Mouse (Mus musculus): Measurements from ENCODE around the gene Hmga1. TPM values are rescaled to one million over a fixed set of nuclear protein-coding genes. Genes with fewer than 3 reads are reported as not detected.

Hmga1 gene
- polyA plus RNA-seq (2017; shearing (Covaris generic)), result 10 to 100 TPM; 37.3 to 69.6 (median 41.9) TPM

GRCm38 (mm10) chr17:27556315-27557011 is at the start of gene Hmga1:
Hmga1 (plus strand) TSS chr17:27556497.
- peak; percentile 67 for ATAC-seq

DNA sequence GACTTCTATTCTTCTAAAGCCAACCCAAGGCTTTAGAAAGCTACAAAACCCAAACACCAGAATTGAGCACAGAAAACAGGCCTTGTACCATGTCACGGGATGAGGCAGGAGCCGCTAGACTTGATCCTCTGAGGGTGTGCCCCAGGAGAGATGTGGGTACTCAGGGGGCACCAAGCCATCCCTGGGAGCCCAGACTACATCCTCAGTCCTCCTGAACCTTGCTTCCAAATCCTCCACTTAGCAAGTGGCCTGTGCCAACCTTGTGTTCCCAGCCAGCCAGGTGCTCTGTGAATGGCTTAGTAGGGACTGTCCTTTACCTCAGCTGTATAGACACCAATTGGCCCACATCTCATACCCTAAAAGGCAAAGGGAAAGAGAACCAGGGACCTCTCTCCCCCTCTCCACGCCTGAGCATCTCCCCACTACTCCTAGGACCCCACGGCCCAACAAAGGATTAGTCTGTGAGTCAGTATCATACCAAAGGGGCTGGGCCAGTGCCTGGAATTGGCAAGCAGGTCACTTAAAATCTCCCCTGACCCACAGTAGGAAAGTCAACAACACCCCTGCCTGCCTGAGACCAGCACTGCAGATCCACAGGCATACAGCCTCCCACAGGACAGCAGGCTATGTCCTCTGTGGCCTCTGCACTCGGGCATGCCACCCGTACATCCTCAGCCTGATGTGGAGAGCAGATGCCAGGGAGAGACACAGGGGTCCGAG is 49.3 kb upstream of the Hmga1 start:
- ATAC-seq, result no peak

DNA sequence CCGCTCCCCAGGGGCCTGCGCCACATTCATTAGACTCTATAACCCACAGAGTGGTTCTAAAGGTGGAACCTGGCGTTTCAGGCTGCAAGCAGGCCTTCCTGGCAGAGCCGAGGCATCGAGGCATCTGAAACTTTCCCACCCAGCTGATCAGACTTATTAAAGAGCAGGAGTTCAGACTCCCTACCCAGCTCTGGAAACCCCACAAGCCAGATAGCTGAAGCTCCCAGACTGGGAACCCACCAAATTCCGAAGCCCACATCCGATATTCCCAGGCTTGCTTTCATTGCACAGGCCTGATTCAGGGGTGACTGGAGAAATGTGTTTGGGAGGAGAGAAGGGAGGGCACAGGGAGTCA is 48.7 kb upstream of the Hmga1 start:
- no peak for ATAC-seq

- no peak for ATAC-seq
Measured at GRCm38 (mm10) chr17:27508002-27508401, 48.3 kb upstream of the Hmga1 start.

GRCm38 (mm10) chr17:27508513-27508912 is 47.8 kb upstream of the Hmga1 start:
- no peak for ATAC-seq

DNA sequence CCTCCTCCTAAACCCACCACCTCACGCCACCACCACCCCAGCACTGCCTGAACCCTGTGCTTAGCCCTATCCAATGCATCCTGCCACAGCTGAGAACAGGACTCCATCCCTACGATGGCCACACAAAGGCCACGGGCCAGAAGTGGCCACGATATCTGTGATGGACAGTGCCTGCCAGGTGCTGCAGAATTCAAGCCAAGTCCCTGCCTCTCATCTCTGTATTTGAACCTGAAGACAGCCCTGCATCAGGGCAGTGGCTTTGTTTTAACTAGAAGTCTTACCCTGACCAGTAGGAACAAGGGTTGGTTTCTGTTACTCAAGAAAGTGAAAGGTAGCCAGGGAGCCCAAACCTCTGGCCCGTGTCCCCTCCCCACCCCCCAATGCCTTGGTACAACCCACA is 47.2 kb upstream of the Hmga1 start:
- no peak for ATAC-seq

GRCm38 (mm10) chr17:27510258-27511124 is 45.8 kb upstream of the Hmga1 start:
- ATAC-seq, result no peak

DNA sequence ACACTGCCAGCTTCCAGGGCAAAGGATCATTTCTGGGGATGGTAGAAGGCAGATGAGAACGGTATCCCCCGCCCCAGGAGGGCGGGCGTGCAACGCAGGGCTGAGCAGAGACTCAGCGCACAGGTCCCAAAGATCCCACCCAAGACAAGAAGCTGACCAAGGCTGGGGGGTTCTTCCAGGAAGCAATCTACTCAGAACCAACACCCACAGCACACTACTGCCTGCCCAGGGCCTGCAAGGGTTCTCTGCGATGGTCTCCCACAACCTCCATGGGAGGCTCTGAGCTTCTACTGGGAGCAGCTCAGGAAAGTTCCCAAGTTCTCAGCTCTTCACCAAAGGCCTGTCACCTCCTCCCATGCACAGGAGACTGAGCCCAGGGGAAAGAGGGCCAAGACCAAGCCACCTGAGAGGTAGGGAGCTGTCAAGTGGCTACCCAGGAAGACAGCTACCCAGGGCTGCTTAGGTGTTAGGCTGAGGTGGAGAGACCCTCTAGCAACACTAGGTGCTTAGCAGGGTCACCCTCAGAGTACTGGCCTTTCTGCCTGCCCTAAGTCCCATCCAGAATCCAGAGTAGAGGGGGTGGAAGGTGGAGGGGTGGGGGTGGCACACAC is 45.1 kb upstream of the Hmga1 start:
- ATAC-seq, result no peak

DNA sequence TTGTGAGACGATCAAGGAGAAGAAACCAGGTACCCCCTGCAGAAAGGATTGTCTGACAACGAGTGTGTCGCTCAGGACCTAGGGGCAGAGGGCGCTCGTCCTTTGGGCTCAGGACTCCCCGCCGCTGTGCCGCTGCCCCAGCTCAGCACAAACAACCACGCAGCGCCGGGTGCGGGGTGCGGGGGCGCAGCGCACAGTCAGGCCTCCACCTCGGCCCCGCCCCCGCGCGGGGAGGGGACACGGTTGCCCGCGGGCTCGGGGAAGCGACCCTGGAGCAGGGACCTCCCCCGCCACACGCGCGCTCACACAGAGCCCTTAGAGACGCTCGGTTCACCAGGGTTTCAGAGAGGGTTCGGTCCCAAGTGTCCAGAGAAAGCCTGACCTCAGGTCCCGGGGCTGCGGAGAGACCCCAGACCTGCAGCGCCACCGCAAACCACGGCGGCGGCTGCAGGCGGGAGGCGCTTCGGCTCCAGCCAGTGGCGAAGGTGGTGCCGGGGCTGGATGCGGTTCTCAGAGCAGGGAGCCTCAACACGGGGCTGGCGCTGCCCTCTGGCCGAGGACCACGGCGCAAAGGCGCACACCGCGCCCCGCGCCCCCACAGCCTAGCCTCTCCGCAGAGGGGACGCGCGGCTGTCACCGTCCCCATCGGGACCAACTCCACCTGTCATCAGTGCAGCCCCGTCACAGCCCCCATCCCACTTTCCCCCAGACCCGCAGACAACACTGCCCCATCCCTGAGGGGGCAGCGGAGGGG is 44.3 kb upstream of the Hmga1 start:
- ATAC-seq, result no peak

- no peak for ATAC-seq
Measured at GRCm38 (mm10) chr17:27512619-27513161, 43.6 kb upstream of the Hmga1 start.

DNA sequence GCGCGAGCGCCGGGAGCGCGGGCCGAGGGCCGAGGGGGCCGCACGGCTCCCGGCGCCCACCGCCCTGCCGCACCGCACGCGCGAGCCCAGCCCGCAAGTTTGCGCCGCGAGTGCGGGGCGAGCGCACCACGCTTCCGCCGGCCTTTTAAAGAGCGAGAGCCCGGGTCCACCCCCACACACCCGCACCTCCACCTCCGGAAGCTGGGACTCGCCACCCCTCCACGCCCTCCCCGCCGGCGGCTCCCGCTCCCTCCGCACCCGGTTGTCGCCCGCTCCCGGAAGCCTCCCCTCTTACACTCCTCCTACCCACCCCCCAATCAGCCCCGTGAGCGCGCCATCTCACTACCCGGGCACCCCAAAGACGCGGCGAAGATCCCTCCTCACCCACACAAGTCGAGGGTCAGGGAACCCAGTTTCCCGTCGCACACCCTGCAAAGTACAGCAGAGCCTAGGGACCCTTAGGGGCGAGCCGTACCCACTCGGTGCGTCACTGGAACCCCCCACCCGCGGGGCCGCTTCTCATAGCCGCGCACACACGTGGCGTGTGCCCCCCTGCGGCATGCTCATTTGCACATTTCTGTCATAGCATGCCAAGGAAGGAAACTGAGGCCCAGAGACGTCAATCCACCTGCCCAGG is 42.9 kb upstream of the Hmga1 start:
- ATAC-seq, result no peak

GRCm38 (mm10) chr17:27513916-27514762 is 42.2 kb upstream of the Hmga1 start:
- ATAC-seq, result no peak

DNA sequence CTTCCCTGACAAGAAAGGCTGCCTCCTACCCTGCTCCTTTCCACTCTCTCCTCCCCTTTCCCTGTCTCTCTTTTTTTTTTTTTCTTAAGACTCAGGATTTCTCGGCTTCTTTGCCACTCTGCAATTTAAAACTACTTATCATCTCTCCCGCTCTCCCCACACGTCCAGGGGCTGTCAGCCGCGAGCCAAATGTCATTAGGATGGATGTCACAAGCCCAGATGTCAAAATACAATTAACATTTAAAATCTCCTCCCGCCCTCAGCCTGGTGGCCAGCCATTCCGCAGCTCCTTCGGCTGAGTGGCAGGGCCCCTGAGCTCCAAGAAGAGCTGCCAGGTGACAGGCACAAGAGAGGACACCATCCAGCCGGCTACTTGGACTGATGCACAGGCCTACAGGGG is 38.0 kb upstream of the Hmga1 start:
- no peak for ATAC-seq

DNA sequence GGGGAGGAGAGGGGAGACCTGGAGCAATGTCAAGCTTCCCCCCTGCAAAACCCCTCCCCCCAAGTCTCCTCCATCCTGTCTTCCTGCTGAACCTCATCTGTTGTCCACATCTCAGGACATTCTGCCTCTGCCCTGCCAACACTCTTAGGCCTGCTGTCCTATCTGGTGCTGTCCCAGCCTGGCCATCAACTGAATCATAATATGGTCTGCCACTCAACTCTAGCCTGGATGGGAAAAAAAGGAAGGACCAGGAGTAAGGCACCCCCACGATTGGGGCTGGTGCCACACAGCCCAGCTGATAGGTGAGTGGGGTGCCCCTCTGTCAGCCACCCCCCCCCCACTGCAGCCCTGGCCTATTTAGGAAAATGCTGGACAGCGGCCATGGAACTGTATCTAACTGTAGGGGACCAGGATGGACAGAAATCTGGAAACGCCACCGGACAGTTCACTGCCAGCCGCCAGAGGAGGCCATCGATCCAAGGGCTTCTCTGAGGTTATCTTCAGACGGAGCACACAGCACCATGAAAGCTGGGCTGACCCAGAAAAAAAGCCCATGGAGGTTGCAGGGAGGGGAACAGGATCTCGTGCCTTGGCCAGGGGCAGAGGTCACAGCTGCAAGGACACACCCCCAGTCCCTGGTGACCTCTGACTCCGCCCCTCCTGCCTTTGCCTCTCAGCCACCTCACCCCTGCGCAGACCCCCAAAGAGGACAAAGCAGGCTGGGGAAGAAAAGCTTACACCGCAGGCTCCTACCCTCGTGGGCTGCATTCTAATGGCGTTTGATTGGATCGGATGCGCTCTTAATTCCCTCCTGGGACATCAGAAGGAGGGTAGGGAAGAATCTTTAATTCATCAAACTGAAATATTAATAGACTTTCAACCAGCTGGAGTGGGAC is 37.3 kb upstream of the Hmga1 start:
- ATAC-seq, result no peak

- no peak for ATAC-seq
Measured at GRCm38 (mm10) chr17:27520557-27520956, 35.7 kb upstream of the Hmga1 start.

- ATAC-seq, result no peak
Measured at GRCm38 (mm10) chr17:27521303-27521702, 35.0 kb upstream of the Hmga1 start, which contains the start of gene Grm4. Grm4 (minus strand) TSS chr17:27521403.

DNA sequence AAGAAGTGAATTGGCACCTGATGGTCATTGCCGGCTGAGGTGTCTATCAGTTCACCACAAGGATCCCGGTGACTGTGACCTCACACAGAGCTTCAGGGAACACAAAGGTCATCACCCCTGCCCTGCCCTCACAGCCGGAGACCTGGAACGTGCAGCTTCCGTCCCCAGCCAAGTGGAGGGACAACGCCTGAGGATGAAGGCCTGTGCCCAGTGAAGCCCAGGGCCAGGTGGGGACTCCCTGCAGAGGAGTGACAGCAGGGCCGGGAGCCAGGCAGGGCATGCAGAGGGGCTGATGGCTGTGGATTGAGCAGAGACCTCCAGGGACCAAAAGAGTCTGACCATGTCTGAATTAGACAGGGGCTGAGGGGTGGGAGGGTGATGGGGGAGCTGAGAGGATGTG is 33.2 kb upstream of the Hmga1 start:
- no peak for ATAC-seq

- no peak for ATAC-seq
Measured at GRCm38 (mm10) chr17:27527188-27527587, 29.1 kb upstream of the Hmga1 start.

- no peak for ATAC-seq
Measured at GRCm38 (mm10) chr17:27528030-27528429, 28.3 kb upstream of the Hmga1 start.
